Mouse (Mus musculus): ENCODE measurements around the gene Lrit2. TPM values are rescaled to one million over a fixed set of nuclear protein-coding genes. Genes with fewer than 3 reads are reported as not detected.
A peak's percentile ranks its signal among the peaks of the same experiment; 100 is the strongest.

Lrit2 gene
- total RNA-seq (2021): not detected
- long read RNA-seq, experiment 1: 0 reads
- long read RNA-seq, experiment 2: 0 reads

DNA sequence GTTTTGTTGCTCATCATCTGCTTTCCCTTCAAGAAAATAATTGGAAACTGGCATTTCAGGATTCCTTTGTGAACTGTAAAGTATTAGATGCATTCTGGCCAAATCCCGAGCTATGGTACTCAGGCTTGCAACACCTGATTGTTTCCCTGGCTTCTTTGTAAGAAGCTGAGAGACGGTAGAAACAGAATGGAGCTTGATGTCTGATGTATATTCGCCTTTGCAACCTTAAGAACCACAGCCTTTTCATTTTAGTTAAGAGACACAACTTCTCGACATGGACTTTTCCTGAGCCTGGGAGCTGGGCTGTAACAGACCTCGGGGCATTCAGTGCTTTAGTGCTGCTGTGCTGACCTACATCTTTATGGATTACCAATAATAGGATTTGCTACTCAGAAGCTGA lies at the start of gene Lrit2:
TSS of gene Lrit2 (plus strand) at position 301 of the 400 bp plus-strand sequence.
- H3K4me3 ChIP-seq: no peak within 1 kb of the TSS
- TF ChIP-seq CTCF (IDR thresholded peaks at IDR 0.05): no peak
- no peak within 1 kb of the TSS for H3K27ac ChIP-seq
- intact Hi-C loops (cut with DNase I): loop anchor here (5.0 kb wide), 1 partner anchor 60 kb away; no protein-coding TSS in a partner anchor
- no peak for DNase-seq (ENCODE audit: extremely low spot score in 1 of 2, low spot score in 2 of 2)

DNA sequence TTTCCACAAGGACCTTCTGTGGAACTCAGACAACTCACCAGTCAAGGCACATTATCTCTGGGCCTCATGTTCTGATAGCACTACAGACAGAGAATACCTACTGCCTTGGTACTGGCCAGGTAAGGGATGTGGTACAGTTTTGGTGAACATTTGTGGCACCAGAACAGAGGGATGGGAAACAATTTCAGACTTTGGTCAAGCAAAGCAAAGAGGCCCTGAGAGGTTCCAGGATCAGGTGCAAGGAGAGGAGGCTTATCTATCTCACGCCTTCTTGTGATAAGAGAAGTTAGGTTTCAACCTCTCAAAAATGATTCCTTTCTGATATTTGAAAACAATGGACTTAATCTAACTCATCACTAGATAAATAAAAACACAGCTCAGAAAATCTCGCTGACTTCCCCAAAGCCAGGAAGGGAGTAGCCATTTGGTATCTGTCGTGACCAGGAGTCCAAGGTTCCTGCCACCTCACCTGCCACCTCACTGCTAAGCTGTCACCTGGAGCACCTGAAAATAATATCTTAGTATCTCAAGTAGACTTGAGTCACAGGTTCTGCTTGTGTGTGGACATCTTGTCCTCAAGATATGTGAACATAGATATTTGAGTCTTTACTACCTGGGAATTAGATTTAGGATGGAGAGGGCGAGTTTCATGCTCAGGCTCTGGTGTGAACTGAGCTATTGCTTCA lies 40.3 kb upstream of the Lrit2 start:
- Histone ChIP-seq H3K4me3 (no peak overlapping the region), H3K27ac (no peak overlapping the region)
- TF ChIP-seq CTCF (IDR thresholded peaks at IDR 0.05): no peak
- no peak for DNase-seq (ENCODE audit: extremely low spot score in 1 of 2, low spot score in 2 of 2)
- intact Hi-C loops (cut with DNase I): no loop called here

DNA sequence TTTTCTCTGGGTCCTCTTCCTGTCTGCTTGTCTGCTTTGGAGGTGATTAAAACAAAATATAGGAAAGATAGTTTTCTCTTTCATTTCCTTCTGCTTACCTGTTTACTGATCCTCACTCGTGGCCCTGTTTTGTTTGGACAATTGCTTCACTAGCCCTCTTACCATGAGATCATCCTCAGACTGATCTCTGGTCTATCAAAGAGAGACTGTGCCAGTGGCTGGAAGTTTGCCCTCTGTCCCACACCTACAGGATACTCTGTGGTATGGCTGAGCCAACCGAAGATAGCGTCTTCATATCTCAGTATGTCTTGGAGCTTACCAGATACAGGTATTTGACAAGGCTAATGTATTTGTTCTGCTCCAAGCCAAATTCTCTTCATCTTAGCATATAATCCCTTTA lies 39.8 kb upstream of the Lrit2 start:
- intact Hi-C loops (cut with DNase I): no loop called here
- Histone ChIP-seq H3K4me3 (no peak overlapping the region), H3K27ac (no peak overlapping the region)
- DNase-seq (ENCODE audit: extremely low spot score in 1 of 2, low spot score in 2 of 2): no peak
- TF ChIP-seq CTCF (IDR thresholded peaks at IDR 0.05): no peak

DNA sequence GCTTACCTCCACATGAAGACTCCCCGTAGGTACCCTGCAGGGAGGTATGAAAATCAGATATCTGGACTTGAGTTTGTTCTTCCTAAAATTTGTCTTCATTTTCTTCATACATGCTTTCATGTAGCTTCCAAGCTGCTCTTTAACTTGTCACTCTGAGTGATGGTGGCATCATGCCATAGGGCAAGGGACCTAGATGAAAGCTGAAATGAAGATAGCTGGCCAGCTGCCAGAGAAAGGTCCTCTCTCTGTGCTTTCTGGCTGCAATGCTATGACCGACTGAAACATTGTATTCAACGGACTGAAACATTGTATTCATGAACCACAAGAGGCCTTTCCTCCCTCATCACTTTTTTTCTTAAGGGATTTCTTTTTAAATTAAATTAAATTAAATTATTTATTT lies 39.2 kb upstream of the Lrit2 start:
- H3K27ac ChIP-seq: no peak overlapping the region
- H3K4me3 ChIP-seq: no peak overlapping the region
- no peak for DNase-seq (ENCODE audit: extremely low spot score in 1 of 2, low spot score in 2 of 2)
- no peak for TF ChIP-seq CTCF (IDR thresholded peaks at IDR 0.05)
- intact Hi-C loops (cut with DNase I): no loop called here

DNA sequence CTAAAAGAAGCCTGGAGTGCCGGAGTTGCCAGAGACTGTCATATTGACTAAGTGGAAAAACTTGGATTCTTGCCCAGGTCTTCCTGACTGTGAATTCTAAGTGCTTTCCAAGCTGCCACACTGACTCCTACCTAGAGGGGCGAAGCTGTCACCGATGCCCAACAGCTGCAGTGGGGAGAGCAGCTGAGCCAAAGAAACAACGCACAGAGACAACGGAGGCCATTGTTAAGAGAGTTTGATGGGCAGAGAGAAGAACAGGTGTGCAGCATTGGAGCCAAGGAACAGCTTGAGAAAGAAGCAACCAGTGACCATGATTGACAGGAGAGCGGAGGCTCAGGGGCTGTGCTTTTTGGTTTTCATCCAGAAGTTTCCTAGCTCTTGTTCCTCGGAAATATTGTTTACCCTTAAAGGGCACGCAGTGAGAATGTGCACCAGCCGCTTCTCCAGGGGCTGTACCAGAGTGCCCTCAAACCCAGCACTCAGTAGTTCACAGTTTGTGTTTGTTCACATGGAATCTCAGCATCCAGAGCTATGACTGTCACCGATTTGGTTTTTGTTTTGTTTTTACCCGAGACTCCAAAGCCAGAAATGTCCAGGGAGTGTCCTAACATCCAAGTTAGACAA lies 35.1 kb upstream of the Lrit2 start:
- TF ChIP-seq CTCF (IDR thresholded peaks at IDR 0.05): no peak

DNA sequence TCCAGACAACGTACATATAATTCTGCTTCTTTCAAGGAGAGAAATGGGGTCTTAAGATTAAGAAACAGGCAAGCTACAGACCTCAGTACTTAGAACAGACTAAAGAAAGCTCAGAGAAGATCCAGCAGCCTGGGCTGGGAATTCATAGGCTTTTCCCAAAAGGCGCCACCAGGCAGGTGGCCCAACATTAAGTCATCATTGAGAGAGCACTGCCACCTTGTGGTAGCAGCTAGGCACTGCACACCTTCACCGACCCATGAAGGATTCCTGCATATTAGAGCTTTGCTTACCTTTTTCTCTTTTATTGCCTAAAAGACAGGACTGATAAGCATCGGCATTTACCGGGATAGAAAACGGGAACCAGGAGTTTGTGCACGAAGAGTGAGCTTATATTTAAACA lies 34.5 kb upstream of the Lrit2 start:
- DNase-seq (ENCODE audit: extremely low spot score in 1 of 2, low spot score in 2 of 2): peak; percentile 82 to 86
- Histone ChIP-seq H3K4me3 (no peak overlapping the region), H3K27ac (no peak overlapping the region)
- no peak; the same call in none of the 2 replicates for TF ChIP-seq CTCF (IDR thresholded peaks at IDR 0.05)
- intact Hi-C loops (cut with DNase I): loop anchor here (1.0 to 5.0 kb wide), 4 partner anchors 81 to 166 kb away; no protein-coding TSS in a partner anchor

More for the DNA sequence above, 35.1 kb upstream of the Lrit2 start:
- no peak overlapping the region for H3K4me3 ChIP-seq
- intact Hi-C loops (cut with DNase I): loop anchor here (1.0 to 5.0 kb wide), 4 partner anchors 80 to 165 kb away; no protein-coding TSS in a partner anchor
- DNase-seq (ENCODE audit: extremely low spot score in 1 of 2, low spot score in 2 of 2): no peak
- H3K27ac ChIP-seq: no peak overlapping the region

DNA sequence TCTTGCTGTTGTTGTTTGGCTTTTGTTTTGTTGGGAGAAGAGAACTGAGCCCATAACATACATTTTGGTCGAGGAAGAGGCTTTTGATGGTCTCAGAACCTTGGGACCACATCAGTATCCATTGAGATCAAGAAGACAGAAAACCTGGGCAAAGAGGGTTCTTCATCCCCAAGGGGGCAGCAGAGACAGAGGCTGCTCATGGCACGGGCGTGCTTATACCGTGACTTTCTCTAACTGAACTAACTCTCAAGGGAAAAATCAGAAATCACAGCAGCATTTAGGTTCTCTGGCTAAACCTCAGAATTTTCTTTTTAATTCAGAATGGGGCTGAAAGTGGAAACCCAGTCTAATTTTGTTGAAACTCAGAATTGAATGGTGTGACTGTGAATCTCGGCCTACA lies 33.3 kb upstream of the Lrit2 start:
- H3K4me3 ChIP-seq: no peak overlapping the region
- TF ChIP-seq CTCF (IDR thresholded peaks at IDR 0.05): peak; percentile 36
- intact Hi-C loops (cut with DNase I): loop anchor here (5.0 kb wide), 1 partner anchor 93 kb away; no protein-coding TSS in a partner anchor
- H3K27ac ChIP-seq: no peak overlapping the region
- no peak for DNase-seq (ENCODE audit: extremely low spot score in 1 of 2, low spot score in 2 of 2)

DNA sequence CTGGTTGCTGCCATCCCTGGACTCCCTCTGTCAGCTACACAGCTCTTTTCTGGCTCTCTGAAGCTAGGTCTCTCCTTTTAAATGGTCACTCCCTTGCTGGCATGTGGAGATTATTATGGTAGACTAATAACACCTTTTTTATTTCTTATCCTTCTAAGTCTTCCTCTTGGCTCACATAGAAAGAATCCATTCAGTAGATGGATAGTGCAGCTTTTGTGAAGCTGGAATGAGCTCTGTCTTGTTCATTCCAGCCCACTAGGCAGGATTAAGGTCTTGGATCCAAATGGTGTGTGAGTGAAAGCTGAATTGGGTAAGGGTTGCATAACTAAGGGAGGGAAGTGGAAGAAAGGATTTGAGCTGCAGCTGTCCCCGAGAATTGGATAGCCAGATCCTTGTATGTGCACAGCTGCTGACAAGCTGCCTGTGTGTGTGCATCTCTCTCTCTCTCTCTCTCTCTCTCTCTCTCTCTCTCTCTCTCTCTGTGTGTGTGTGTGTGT lies 18.8 kb upstream of the Lrit2 start, which contains the start of gene Rgr:
TSS of gene Rgr (minus strand) at position 51 of the 497 bp plus-strand sequence.
- intact Hi-C loops (cut with DNase I): no loop called here
- DNase-seq (ENCODE audit: extremely low spot score in 1 of 2, low spot score in 2 of 2): no peak
- no peak for TF ChIP-seq CTCF (IDR thresholded peaks at IDR 0.05)
- Histone ChIP-seq H3K4me3 (no peak within 1 kb of the TSS), H3K27ac (no peak within 1 kb of the TSS)

DNA sequence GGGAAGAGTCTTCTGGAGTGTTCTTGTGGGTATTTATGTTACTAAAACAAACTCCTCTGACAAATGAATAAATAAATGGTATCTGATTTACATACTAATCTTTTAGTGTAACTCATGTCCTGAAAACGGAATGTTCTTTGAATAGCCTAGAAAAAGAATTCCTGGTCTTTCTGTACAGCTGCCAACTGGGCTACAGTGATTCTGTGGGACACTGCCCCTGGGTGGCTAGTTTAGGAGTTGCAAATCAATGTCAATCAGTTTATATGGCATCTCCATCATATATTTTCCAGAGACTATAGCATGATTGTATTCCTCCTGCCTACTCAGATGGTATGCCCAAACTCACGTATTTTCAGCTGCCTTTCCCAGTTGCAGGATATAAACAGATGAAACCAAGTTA lies 2.9 kb upstream of the Lrit2 start:
- no peak overlapping the region for H3K27ac ChIP-seq
- TF ChIP-seq CTCF (IDR thresholded peaks at IDR 0.05): peak; percentile 22
- H3K4me3 ChIP-seq: no peak overlapping the region
- intact Hi-C loops (cut with DNase I): loop anchor here (5.0 kb wide), 1 partner anchor 62 kb away; no protein-coding TSS in a partner anchor
- DNase-seq (ENCODE audit: extremely low spot score in 1 of 2, low spot score in 2 of 2): no peak

DNA sequence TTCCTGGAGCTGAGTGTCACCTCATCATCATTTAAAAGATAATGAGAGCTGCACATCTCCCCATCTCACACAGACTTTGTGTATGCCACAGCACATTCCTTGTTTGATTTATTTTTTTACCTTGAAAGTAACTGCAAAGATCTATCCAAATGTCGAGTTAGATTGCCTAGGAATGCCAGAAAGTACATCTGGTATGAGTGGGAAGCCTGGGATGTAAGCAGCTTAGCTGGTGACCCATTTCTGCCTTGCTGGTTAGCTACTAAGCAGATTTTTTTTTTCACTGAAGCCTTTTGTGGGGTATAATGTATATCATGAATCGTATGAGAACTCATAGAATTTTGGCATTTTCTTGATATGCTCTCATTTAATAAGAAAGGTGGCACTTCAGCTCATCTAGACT lies 1.1 kb upstream of the Lrit2 start:
- intact Hi-C loops (cut with DNase I): loop anchor here (5.0 kb wide), 1 partner anchor 61 kb away; no protein-coding TSS in a partner anchor
- H3K27ac ChIP-seq: no peak overlapping the region
- no peak for DNase-seq (ENCODE audit: extremely low spot score in 1 of 2, low spot score in 2 of 2)
- H3K4me3 ChIP-seq: no peak overlapping the region
- no peak for TF ChIP-seq CTCF (IDR thresholded peaks at IDR 0.05)

DNA sequence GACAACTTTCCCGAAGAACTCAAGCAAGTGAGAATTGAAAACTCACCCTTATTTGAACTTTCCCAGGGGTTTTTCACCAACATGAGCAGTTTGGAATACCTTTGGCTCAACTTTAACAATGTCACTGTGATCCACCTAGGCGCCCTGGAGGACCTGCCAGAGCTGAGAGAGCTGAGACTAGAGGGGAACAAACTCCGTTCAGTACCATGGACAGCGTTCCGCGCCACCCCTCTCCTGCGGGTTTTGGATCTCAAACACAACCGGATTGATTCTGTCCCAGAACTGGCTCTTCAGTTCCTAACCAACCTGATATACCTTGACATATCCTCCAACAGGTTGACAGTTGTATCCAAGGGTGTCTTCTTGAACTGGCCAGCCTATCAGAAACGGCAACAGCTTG lies 787 bp downstream of the Lrit2 start:
- H3K4me3 ChIP-seq: no peak overlapping the region
- no peak for DNase-seq (ENCODE audit: extremely low spot score in 1 of 2, low spot score in 2 of 2)
- intact Hi-C loops (cut with DNase I): loop anchor here (5.0 kb wide), 1 partner anchor 59 kb away; no protein-coding TSS in a partner anchor
- TF ChIP-seq CTCF (IDR thresholded peaks at IDR 0.05): no peak
- no peak overlapping the region for H3K27ac ChIP-seq

DNA sequence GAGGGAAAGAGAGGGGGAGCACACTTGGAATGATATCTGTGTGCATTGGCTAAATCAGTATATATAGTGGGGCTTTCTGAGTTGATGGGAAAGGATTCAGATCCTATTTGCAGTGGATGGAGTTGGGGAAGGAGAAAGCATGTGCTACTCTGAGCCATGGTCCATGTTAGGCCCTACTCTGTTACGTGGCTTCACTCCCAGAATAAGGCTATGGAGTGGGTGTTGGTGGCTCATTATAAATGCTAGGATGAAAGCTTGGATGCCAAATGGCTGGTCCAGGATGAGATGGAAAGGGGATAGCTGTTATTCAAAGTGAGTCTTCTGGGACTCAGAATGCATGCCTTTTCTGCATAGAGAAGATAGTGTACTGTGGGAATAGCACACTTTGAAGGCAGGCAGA lies 13.0 kb downstream of the Lrit2 start:
- H3K27ac ChIP-seq: no peak overlapping the region
- no peak for DNase-seq (ENCODE audit: extremely low spot score in 1 of 2, low spot score in 2 of 2)

More for the DNA sequence above, 13.0 kb downstream of the Lrit2 start:
- H3K4me3 ChIP-seq: no peak overlapping the region
- TF ChIP-seq CTCF (IDR thresholded peaks at IDR 0.05): no peak
- intact Hi-C loops (cut with DNase I): no loop called here

Data from left cerebral cortex, adult 2 months (tissue).